Mouse (Mus musculus): ENCODE measurements around the gene Grm8. TPM values are rescaled to one million over a fixed set of nuclear protein-coding genes. Genes with fewer than 3 reads are reported as not detected.
"Not testable (repeated sequence)": the region's sequence is repeated elsewhere in the genome, so short reads cannot be mapped to it uniquely, and the experiment has no call there.

Grm8 gene
- total RNA-seq, 2 experiments from 2014 or later = 1.3 TPM; not detected in 1

DNA sequence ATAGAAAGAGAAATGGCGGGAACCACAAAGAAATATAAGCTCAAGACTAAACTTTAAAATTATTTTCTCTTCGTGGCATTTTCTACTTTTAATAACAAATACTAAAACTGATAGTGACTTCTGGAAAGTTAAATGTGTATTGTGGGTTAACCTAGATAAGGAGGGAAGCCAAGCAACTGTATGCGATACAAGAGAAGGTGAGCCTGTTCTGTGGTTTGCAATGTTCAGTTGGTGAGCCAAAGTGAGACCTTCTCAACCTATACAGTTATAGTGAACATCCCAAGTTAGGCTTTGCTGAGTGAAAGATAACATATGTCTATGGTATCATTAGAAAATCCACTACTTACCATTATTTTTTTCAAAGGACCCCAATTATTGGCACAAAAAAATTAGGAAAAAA lies 233.6 kb downstream of the Grm8 start:
- peak; percentile 71 for ATAC-seq (replicated peaks; ENCODE audit: low FRiP score, low TSS enrichment, poor library complexity, severe bottlenecking)

DNA sequence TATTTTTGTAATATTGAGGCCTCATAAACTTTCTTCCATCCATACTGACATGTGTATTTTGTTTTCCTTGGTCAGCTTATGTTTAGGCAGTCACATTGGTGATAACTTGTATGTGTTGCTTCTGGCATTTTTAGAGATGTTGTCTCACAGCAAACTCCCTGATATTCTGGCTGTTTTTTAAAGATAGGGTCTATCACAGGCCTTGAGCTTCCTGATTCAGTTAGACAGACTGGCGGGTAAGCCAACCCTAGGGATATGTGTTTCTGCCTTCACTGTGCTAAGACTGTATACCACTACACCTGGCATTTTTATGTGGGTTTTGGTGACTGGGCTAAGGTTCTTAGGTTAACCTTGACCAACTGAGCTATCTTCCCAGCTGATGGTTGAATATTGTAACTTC lies 239.8 kb downstream of the Grm8 start:
- ATAC-seq (replicated peaks; ENCODE audit: low FRiP score, low TSS enrichment, poor library complexity, severe bottlenecking) = no peak

DNA sequence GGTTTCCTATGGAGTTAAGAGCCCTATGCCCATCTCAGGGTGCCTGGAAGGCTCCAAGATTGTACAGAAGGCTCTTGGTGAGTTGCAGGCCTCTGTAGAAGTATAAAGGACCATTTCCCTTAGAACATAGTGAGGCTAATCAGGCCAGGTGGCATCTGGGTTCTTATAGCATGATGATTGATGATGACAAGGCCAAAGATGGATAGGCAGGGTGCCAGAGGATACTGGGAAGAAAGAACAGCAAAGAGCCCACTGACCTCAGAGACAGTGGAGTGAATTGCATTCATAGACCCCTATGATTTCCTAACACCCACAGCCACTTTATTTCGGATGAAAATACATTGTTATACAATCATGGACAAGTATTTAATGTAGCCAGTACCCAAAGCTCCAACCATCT lies 242.1 kb downstream of the Grm8 start:
- no peak for ATAC-seq (replicated peaks; ENCODE audit: low FRiP score, low TSS enrichment, poor library complexity, severe bottlenecking)

DNA sequence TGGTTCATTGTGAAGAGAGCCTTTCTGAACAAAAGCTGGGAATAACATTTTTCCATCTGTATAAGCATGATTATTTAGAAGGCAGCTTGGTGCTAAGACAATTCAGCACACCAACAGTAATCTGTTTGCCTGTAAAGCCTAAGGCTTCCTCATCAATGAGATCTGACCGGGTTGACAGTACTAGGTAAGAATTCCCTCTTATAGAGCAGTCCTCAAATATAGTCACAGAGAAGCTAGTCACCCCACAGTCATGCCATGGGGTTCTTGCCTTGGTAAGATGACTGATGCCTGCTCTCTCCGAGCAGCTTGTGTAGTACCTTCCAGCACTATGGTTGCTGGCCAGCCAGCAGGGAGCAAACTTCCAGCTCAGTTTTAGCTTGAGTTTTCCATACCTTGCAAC lies 246.6 kb downstream of the Grm8 start:
- ATAC-seq (replicated peaks; ENCODE audit: low FRiP score, low TSS enrichment, poor library complexity, severe bottlenecking) = no peak

DNA sequence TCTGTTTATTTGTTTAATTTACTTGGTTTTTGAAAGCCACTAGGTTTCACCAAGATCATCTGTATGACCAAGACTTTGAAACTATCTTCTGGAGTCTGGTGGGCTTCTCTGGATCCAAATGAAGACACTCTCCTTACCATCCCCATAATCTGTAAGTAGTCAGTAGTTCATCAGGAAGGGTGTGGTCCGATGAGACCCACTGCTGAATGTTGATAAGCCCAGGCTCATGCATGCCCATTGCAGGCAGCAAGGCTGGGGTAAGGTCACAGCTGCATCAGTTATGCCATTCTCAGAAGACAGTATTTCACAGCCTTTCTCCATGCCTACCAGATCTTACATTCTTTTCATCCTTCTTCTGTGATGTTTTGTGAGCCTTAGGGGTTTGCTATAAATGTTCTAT lies 247.1 kb downstream of the Grm8 start:
- peak; percentile 99 for ATAC-seq (replicated peaks; ENCODE audit: low FRiP score, low TSS enrichment, poor library complexity, severe bottlenecking)

DNA sequence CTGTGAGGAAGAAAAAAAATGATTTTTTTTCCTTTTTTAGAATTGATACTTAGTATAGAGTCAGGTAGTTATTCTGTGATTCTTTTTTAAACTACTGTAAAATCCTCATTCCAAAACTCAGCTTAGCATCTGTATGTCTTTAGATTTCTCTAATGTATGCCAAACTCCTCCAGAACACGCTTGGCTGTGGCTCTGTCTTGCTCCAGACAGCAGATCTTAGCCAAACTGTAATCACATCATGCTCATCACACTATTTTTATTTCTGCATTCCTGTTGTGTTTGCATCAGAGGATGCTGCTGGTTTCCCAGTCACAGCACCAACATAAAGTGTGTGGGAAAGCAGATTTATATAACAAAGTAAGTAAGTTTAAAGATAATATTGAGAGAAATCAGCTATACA lies 249.2 kb downstream of the Grm8 start:
- no peak for ATAC-seq (replicated peaks; ENCODE audit: low FRiP score, low TSS enrichment, poor library complexity, severe bottlenecking)

DNA sequence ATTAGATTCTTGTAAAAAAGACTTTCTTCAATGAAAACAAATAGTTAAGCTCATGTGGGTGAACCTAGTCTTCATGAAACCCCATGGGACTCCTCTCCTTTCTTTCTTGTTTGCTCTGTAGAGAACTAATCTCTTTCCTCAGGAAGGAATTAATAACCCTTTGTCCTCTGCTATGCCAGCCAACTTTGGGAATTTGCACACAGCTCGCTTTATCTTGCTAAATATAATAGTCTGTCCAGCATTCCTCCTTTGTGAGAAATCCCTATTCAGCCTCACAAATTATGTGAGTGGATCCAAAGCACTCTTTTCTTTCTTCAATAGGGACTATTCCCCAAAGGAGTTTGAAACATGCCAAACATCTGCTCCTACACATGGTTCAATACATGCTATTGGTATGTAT lies 285.3 kb downstream of the Grm8 start:
- ATAC-seq (replicated peaks; ENCODE audit: low FRiP score, low TSS enrichment, poor library complexity, severe bottlenecking) = no peak

DNA sequence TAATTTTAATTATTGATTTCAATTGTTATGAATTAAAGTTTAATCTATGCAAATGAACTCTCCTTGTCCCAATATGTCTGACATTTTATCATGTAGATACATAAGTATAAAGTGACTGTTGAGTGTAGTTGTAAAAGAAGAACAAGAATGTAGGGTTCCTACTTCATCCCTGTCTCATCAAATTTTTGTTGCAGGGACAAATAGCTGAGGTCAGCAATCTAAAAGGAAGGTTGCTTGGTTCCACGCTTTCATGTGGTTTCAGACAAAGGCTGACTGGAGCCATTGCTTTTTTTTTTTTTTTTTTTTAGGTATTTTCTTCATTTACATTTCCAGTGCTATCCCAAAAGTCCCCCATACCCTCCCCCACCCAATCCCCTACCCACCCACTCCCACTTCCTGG lies 298.8 kb downstream of the Grm8 start:
- ATAC-seq (replicated peaks; ENCODE audit: low FRiP score, low TSS enrichment, poor library complexity, severe bottlenecking) = no peak

DNA sequence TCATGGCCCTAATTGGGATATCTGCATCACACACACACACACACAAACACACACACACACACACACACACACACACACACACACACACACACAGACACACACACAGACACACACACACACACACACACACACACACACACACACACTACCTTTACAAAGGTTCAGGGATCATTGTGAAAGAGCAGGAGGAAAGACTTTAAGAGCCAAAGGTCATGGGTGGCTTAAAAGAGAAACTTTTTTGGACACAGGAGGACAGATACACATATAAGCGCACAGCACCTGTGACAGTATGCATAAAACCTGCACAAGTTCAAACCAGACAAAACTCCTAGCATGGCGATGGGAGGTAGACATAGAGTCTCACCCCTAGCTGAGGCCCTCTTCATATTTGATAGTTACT lies 315.2 kb downstream of the Grm8 start:
- not testable (repeated sequence) for ATAC-seq (replicated peaks; ENCODE audit: low FRiP score, low TSS enrichment, poor library complexity, severe bottlenecking)

DNA sequence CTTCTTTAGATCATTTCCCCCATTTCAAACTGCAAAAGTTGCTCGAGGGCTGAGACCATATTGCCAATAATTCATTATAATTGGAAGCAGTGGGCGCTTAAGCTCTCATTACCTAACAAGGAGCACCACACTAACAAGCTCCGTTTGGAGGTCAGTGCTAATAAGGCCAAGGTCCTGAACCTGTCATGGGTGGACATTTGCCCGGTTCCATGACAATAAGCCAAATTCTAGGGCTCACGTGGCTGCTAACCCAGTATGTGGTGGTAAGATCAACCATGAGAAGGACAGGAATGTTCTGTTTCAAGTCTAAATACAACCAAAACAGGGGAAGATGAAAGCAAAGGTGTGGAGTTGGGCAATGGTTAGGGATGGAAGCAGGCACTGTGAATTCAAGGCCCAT lies 322.2 kb downstream of the Grm8 start:
- ATAC-seq (replicated peaks; ENCODE audit: low FRiP score, low TSS enrichment, poor library complexity, severe bottlenecking) = no peak

DNA sequence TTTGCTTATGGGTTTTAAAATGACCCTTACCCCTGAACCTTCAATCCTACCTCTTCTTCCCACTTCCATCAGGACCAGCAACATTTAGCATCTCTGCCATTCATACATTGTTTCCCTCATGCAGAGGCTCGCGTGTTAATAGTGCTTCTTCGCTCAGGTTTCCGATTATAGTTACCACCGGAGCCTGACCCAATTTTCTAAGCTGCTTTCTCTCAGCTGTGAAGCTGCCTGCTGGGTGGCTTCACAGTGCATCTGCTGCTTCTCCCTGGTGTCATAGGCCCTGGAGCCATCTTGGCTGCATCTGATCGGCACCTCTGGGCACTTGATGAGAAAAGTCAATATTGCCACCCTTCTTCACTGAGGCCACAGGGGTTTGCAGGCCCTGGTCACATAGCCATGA lies 325.0 kb downstream of the Grm8 start:
- no peak for ATAC-seq (replicated peaks; ENCODE audit: low FRiP score, low TSS enrichment, poor library complexity, severe bottlenecking)

DNA sequence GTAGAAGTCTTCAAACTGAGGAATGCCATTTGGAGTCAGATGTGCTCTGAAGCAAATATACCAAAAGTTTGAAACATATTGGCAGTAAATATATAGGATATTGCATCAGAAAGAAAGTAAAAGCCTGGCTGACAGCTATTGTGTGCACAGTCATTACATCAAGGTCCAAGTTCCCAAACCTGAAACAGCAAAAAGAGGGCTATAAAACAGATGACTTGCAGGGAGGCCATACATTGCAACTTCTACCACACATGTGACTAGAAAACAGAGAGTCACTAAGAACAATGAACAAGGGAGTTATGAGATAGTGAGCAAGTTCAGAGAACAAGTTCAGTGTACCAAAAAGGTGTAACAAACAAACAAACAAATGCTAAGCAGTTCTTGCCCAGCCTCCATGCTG lies 328.2 kb downstream of the Grm8 start:
- ATAC-seq (replicated peaks; ENCODE audit: low FRiP score, low TSS enrichment, poor library complexity, severe bottlenecking) = no peak

DNA sequence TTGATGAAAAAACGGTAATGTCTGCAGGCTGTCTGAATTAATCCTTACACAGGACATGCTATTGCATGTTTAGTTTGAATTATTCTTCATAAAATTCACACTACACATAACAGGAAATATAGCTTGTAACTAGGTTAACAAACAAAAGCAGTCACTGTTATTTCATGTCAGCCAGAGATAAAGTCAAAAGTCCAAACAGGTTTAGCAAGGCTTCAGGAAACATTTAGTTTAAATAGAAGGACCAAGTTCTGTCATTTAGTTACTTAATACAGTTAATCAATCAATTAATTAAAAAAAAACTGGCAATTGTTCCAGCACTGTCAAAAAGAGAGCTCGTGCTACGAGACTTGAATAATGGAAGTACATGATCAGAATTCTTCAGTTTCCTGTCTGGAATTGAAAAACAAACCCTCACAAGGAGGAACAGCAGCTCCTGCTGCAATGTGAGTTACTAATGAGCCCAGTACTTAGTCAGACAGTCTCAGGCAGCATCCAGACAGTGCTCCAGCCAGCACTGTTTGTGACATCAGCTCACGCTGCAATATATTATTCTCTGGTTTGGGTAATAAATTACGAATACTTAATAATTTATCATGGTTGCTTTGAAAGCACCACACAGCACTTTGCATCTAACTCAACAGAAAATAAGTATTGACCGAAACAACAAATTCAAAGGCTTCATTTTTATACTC lies 334.0 kb downstream of the Grm8 start:
- ATAC-seq (replicated peaks; ENCODE audit: low FRiP score, low TSS enrichment, poor library complexity, severe bottlenecking) = no peak

DNA sequence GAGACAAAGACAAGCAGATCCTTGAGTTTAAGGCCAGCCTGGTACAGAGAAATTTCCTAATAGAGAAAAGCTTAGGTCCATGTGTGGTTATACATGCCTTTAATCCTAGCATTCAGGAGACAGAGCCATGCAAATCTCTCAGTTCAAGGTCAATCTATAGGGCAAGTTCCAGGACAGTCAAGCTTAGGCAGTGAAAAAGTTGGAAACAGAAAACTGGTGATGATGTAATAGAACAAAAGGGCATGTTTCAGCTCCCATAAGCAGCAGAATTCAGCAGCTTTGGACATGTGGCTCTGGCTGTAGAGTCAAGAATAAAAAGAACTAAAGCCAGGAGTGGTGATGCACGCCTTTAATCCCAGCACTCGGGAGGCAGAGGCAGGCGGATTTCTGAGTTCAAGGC lies 336.2 kb downstream of the Grm8 start:
- no peak for ATAC-seq (replicated peaks; ENCODE audit: low FRiP score, low TSS enrichment, poor library complexity, severe bottlenecking)

DNA sequence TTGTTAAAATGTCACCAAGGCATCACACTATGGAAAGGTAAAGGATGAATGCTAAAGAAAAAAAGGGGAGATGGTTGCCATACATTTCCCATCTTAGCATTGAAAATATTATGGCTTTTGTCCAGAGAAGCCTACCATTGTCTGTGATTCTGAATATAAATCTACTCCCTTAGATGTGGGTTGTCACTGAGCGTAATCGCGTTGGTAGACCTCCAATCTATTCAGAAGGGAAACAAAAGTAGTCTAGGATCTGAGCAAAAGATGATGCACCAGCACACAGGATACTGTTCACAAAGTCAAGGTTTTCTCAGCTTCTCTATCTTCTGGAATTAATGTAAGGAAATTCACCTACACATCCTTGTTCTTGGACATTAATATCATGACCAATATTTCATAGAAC lies 345.4 kb downstream of the Grm8 start:
- ATAC-seq (replicated peaks; ENCODE audit: low FRiP score, low TSS enrichment, poor library complexity, severe bottlenecking) = no peak

DNA sequence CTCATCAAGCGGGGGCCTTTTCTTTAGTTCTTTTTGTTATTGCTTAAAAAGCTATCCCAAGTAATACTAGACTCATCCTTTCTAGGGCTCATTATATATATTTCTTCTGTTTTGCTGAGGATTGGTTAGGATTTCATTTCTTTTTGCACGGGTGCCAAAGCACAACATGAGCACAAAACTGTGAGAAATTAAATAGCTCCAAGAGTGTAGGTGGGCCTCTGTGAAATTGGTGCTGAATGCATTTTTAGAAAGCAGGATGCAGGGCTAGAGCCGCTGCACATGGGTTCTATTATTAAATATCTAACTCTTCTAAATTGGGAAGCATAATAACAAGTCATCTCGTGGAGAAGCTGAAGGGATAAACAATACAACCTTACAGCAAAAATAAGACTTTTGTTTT lies 345.8 kb downstream of the Grm8 start:
- no peak for ATAC-seq (replicated peaks; ENCODE audit: low FRiP score, low TSS enrichment, poor library complexity, severe bottlenecking)

DNA sequence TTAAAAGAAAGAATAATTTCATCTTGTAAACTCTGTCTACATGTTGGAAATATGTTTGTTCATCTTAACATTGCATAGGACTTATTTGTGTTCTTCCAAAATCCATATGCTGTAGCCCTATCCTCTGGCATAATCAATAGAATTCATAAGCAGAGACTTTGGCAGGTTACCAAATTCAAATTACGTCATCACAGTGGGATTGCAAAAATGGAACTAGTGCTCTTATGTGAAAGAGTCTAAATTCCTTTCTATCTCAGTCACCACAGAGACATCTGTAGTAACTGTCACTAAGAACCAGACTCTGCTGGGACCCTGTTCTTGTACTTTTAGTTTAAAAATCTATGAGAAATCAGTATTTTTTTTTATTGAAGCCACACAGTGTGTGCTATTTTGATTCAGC lies 352.7 kb downstream of the Grm8 start:
- ATAC-seq (replicated peaks; ENCODE audit: low FRiP score, low TSS enrichment, poor library complexity, severe bottlenecking) = no peak

DNA sequence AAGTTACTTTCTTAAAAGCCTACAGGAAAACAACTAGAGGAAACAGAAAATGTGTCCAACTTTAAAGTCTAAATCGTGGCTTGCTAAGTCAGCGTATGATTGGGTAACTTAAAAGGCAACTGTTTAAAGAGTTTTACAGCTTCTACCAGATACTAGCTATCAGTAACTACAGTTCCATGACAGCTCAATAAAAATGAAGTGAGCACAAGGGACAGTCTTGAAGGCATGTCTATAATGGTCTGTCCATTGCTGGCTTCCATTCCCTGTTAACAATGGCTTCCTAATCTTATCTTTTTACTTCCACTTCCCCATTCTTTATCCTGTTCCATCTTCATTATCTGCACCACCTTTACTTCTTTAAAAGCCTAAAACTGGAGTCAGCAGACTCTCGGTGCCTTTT lies 353.6 kb downstream of the Grm8 start:
- no peak for ATAC-seq (replicated peaks; ENCODE audit: low FRiP score, low TSS enrichment, poor library complexity, severe bottlenecking)

DNA sequence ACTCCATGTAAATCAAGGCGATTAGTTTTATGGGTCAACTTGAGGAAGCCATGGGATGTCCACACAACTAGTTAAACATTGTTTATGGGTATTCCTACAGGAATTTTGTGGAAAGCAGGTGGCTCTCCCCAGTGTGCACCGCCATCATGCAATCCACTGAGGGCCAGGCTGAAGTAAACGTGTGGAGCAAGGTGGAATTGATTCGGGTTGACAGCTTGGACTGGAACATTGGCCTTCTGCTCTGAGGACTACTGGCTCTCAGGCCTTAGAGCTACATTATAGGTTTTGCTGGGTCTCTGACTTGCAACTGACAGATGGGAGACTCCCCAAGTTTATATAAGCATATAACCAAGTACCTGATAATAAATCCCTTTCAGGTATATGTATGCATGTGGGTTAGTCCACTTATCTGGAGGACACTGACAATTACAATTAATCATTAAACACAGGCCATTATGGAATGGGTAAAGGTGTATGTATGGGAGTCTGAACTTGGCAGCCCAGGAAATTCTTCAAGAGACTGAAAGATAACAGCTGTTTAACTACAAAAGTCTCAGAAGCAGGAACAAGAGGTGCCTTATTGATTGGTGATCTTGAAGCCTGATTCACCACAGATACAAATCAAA lies 359.2 kb downstream of the Grm8 start:
- ATAC-seq (replicated peaks; ENCODE audit: low FRiP score, low TSS enrichment, poor library complexity, severe bottlenecking) = no peak

DNA sequence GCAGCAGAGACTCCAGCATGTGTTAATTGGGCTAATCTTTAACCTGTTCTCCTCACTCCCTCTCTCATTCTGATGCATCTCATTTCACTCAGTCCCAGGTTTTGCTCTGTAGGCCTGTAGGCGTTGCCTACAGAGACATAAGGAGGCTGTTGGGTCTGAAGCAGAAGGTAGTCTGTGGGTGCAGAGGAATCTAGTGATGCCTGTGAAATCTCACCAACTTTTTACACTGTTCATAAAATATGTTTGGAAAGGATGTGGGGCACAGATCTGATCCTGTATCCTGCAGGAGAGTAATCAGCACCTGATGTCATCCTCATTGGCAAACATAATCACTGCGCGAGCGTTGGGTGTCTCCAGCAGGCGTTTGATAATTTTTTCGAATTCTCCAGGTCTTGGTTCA lies 372.9 kb downstream of the Grm8 start:
- ATAC-seq (replicated peaks; ENCODE audit: low FRiP score, low TSS enrichment, poor library complexity, severe bottlenecking) = no peak

DNA sequence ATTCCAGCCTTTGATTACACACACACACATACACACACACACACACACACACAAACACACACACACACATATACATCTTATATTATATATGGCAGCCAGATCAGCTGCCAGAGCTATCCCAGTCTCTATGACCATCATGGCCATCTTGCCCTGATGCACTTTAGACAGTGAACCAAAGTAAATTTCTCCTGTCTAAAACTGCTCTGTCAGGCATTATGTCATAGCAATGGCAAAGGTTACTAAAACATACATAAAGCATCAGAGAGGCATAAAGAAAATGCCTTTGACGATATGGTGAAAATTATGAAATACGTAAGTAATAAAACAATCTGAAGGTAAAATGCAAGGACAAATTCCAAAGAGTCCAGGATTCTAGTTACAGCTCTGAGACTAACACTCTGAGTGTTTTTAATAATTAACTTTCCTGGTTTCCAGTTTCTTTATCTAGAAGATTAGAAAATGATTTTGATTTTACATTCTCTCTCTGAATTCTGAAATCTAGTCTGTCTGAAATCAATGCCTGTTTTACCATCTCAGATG lies 381.6 kb downstream of the Grm8 start:
- no peak for ATAC-seq (replicated peaks; ENCODE audit: low FRiP score, low TSS enrichment, poor library complexity, severe bottlenecking)
